Mouse (Mus musculus) kidney, adult 2 months (tissue): Measurements from ENCODE around the gene Zc3h12d. TPM values are rescaled to one million over a fixed set of nuclear protein-coding genes. Genes with fewer than 3 reads are reported as not detected.

Experiments
- DNase-seq: peaks from one replicate; pipeline ENCODE4 v3.0.0; 2021
- H3K27ac ChIP-seq: fragments of 200-500 bp; 2 replicates; pipeline ENCODE4 v1.5.1; 2012; ENCODE audit warnings: low read depth, low read length, control low read depth, inconsistent platforms; ENCODE audit not compliant: insufficient read depth
- H3K27me3 ChIP-seq: fragments of 200-500 bp; replicated peaks from 2 replicates; pipeline ENCODE4 v1.6.1; 2012; ENCODE audit warnings: mild to moderate bottlenecking, moderate library complexity, low read length, inconsistent platforms; ENCODE audit not compliant: control insufficient read depth, insufficient read depth
- H3K36me3 ChIP-seq: fragments of 200-500 bp; 2 replicates; pipeline ENCODE4 v1.6.1; 2012; ENCODE audit warnings: mild to moderate bottlenecking, moderate library complexity, low read length, inconsistent platforms; ENCODE audit not compliant: control insufficient read depth, insufficient read depth
- H3K4me1 ChIP-seq: fragments of 200-500 bp; 2 replicates; pipeline ENCODE4 v1.6.1; 2011; ENCODE audit warnings: low read length; ENCODE audit not compliant: control insufficient read depth, insufficient read depth
- H3K4me3 ChIP-seq: fragments of 200-500 bp; 2 replicates; pipeline ENCODE4 v1.5.1; 2011; ENCODE audit warnings: mild to moderate bottlenecking, low read depth, low read length, control low read depth; ENCODE audit not compliant: insufficient read depth
- CTCF ChIP-seq: fragments of 200-500 bp; conservative IDR thresholded peaks from 2 replicates; pipeline ENCODE4 v1.5.1; 2011; ENCODE audit warnings: low read depth, mild to moderate bottlenecking, control low read depth, low read length, moderate library complexity, mixed read lengths; ENCODE audit not compliant: insufficient read depth, insufficient read length
- POLR2A ChIP-seq: fragments of 200-500 bp; IDR thresholded peaks from one replicate; pipeline ENCODE4 v1.6.1; 2011; ENCODE audit warnings: low read depth, low read length, control low read depth
- WGBS: fragments of 180-500 bp; shearing (Covaris S2); methylation state at CpG from one replicate; pipeline ENCODE4 v1.1.7; 2018; 5-methylcytosine and 5-hydroxymethylcytosine counted together
- polyA plus RNA-seq: library from polyadenylated mRNA; depleted of rRNA; stranded (reverse); fragments of >200 nt; gene quantifications from 2 replicates; pipeline ENCODE4 v1.2.3, GENCODE M21; 2012

Zc3h12d gene
- polyA plus RNA-seq, 1 experiment, result 1.8 TPM

DNA sequence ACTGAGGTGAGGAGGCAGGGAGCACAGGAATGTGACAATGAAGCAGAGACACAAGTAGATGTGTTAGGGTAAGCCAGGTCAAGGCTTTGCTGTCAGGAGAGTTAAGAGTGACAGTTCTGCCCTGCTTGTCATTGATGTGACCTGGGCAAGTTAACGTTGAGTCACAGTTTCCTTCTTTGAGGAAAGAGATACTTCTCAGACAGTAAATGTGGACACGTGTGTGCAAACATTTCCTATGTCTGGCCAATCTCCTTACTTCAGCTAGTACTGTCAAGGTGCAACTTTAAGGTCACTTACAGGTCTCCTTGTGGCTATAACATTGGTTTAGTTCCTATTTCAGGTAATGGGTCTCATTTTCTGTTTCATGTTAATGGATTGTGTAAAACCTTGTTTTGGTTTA, 15.8 kb upstream of the Zc3h12d start:
- H3K27ac ChIP-seq, result no peak overlapping the region
- TF ChIP-seq CTCF, result no peak
- no peak for TF ChIP-seq POLR2A
- H3K36me3 ChIP-seq, result peaks cover 6% of the 10 kb centered on the region
- WGBS, result 69% methylated on average over 2 of the region's 2 CpGs
- no peaks in the 10 kb centered on the region for H3K27me3 ChIP-seq
- DNase-seq, result no peak
- H3K4me3 ChIP-seq, result no peak overlapping the region
- H3K4me1 ChIP-seq, result no peaks in the 10 kb centered on the region

DNA sequence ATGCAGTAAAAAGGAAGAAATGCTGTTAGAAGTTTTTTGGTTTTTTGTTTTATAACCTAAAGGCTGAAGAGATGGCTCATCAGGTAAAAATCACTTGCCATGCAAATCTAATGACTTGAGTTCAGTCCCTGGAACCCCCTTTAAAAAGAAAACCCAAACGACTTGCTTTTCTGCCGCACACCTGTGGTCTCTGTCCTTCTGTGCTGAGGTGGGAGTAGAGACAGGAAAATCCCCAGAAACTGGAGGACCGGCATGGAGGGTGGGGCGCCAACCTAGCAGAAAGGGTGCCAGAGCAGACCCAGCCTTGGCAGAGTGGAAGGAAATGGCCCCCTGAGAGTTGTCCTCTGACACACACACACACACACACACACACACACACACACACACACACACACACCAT, 13.6 kb upstream of the Zc3h12d start:
- H3K36me3 ChIP-seq, result peaks cover 6% of the 10 kb centered on the region
- H3K27ac ChIP-seq, result no peak overlapping the region
- H3K4me3 ChIP-seq, result no peak overlapping the region
- 87% methylated on average over 4 of the region's 4 CpGs for WGBS
- no peaks in the 10 kb centered on the region for H3K4me1 ChIP-seq
- H3K27me3 ChIP-seq, result no peaks in the 10 kb centered on the region
- DNase-seq, result no peak
- no peak for TF ChIP-seq CTCF
- TF ChIP-seq POLR2A, result no peak

DNA sequence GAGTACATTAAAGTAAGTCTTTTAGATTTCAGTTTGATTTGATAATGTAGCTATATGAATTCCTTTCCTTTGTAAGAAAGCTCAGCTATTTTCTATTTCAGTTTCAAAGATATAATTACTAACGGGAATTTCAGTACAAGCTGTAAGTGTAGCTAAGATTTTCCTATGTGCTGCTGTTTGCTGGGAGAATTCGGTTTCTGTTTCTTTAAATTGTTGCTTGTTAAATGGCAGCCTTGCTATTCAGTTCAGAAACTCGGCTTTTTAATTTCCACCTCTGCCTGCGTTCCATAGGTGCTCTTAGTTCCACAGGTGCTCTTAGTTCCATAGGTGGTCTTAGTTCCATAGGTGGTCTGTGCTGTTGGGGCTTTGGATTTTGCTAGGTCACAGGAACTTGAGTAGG, 13.1 kb upstream of the Zc3h12d start:
- Histone ChIP-seq H3K27ac (no peak overlapping the region), H3K27me3 (no peaks in the 10 kb centered on the region), H3K4me3 (no peak overlapping the region), H3K36me3 (peaks cover 6% of the 10 kb centered on the region), H3K4me1 (no peaks in the 10 kb centered on the region)
- 91% methylated on average over 4 of the region's 4 CpGs for WGBS
- no peak for DNase-seq
- TF ChIP-seq CTCF (no peak), POLR2A (no peak)

DNA sequence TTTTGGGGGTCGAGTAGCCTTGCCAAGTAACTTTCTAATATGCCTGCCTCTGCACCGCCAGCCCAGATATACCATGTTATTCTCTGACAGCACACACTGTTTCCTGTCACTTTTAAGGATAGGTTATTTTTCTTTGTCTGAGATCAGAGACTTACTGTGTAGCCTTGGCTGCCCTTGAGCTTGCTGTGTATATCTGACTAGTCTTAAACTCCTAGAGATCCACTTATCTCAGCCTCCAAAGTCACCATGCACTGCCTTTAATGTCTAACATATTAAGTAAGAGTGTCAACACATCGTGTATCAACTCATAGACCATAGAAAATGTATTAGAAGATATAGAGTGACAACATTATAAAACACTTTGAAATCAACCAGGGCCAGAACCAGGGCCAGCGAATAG, 12.7 kb upstream of the Zc3h12d start:
- no peak for DNase-seq
- peaks cover 4% of the 10 kb centered on the region for H3K36me3 ChIP-seq
- TF ChIP-seq CTCF (no peak), POLR2A (no peak)
- WGBS, result 87% methylated on average over 4 of the region's 4 CpGs
- H3K4me1 ChIP-seq, result no peaks in the 10 kb centered on the region
- no peak overlapping the region for H3K27ac ChIP-seq
- no peaks in the 10 kb centered on the region for H3K27me3 ChIP-seq
- H3K4me3 ChIP-seq, result no peak overlapping the region

DNA sequence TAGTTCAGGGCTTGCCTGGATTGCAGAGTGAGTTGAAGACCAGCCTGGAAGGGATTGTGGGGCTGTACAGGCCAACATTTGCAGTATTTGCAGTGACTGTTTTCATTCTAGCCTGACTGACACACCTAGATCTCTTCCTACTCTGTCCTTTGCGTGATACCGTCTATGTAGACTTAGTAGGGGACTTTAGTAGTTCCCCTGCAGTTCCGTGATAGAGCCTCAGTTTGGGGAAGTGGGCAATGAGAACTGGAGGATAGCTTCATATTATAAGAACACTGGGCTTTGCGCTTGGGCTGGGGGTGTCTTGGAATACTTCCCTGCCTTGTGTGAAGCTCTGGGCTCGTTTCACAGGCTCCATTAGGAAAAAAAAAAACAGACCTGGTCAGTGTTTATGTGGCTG, 12.1 kb upstream of the Zc3h12d start:
- no peak for DNase-seq
- Histone ChIP-seq H3K27me3 (no peaks in the 10 kb centered on the region), H3K4me3 (no peak overlapping the region), H3K4me1 (no peaks in the 10 kb centered on the region), H3K36me3 (peaks cover 3% of the 10 kb centered on the region), H3K27ac (no peak overlapping the region)
- TF ChIP-seq CTCF (no peak), POLR2A (no peak)
- 91% methylated on average over 5 of the region's 5 CpGs for WGBS

DNA sequence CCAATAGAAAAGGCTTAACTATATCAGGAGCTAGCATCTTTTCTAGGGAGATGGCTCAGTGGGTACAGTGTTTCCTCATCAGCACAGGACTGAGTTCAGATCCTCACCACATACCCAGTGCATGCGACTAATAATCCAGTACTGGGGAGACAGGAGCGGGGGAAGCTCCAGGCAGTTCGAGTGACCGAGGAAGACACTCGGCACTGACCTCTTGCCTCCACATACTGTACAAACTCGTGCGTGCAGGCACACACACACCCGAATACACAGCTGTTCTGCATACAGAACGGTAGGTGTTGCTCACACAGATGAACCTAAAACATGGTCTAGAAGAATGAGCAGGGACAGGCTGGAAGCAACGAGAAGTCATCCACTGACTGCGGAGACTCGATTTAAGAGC, 10.3 kb upstream of the Zc3h12d start:
- peaks cover 2% of the 10 kb centered on the region for H3K36me3 ChIP-seq
- H3K4me3 ChIP-seq, result no peak overlapping the region
- no peak for DNase-seq
- no peak for TF ChIP-seq CTCF
- TF ChIP-seq POLR2A, result no peak
- H3K27ac ChIP-seq, result no peak overlapping the region
- WGBS, result 91% methylated on average over 12 of the region's 12 CpGs
- no peaks in the 10 kb centered on the region for H3K27me3 ChIP-seq
- no peaks in the 10 kb centered on the region for H3K4me1 ChIP-seq

DNA sequence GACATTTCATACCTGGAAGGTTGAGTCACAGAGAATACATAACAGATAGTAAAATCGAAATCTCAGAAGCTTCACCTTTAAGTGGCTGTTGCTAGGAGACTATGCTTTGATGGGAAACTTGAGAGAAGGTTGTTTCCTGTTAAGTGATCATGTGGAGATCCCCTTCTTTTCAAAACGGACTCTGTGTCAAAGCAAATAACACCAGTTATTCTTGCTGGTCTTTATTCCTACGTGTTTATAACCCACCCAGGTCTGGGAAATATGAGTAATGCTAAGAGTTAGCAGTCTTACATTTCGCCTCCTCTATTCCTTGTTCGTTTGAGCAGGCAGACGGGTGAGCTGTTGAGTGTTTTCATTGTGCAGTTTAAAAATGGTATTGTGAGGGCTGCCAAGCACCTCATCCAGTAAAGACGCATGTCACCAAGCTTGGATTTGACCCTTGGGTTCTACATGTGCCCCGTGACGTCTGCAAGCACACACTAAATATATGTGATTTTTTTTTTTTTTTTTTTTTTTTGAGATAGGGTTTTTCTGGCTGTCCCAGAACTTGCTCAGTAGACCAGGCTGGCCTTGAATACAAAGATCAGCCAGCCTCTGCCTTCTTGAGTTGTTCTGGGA, 7.5 kb upstream of the Zc3h12d start:
- H3K36me3 ChIP-seq, result peaks cover 2% of the 10 kb centered on the region
- 72% methylated on average over 9 of the region's 9 CpGs for WGBS
- no peaks in the 10 kb centered on the region for H3K27me3 ChIP-seq
- TF ChIP-seq POLR2A, result no peak
- TF ChIP-seq CTCF, result no peak
- no peak overlapping the region for H3K27ac ChIP-seq
- DNase-seq, result no peak
- no peak overlapping the region for H3K4me3 ChIP-seq
- no peaks in the 10 kb centered on the region for H3K4me1 ChIP-seq

DNA sequence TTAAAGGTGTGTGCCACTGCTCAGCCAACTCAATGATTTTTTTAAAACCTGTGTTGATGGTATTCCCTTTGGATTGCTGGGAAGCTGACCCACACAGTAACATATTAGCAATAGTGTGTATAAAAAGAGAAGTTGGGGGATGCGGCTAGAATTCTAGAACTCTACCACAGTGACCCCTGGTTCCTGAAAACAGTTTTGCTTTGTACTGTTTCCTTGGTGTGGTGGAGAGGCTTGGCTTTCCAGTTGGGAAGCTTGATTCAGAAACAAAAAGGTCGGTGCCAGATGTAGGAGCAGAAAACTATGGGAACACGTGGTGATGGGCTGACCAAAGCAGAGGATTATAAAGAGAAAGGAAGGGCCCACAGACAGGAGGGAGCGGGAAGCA, 7.0 kb upstream of the Zc3h12d start:
- Histone ChIP-seq H3K4me3 (no peak overlapping the region), H3K36me3 (peaks cover 2% of the 10 kb centered on the region), H3K27me3 (no peaks in the 10 kb centered on the region), H3K4me1 (no peaks in the 10 kb centered on the region), H3K27ac (no peak overlapping the region)
- TF ChIP-seq CTCF (no peak), POLR2A (no peak)
- DNase-seq, result no peak
- 91% methylated on average over 4 of the region's 4 CpGs for WGBS
